ENCODE assay signal across 10 mouse cellular contexts in genomic region chr2:45246061-45246945, GRCm38 (mm10).
A peak's percentile ranks its signal among the peaks of the same experiment; 100 is the strongest.
DNase-seq lines count a peak whose midpoint lies in the region; ATAC-seq and TF ChIP-seq lines count a peak whose summit lies in the region.
"Had no signal": no experiment of that assay in that cellular context is flagged by ENCODE, and none has a peak within 500 bp of the region (broad histone marks: within the 10 kb centered on the region; RNA-seq: fewer than 3 reads in every experiment).

No protein-coding gene starts in this region.

- TF ChIP-seq CTCF in lung, adult 2 months (IDR thresholded peaks at IDR 0.05; ENCODE audit: insufficient read depth, low read length), result no peak

- no peaks in the 10 kb centered on the region for H3K9me3 ChIP-seq in lung, embryonic 16.5 days (ENCODE audit: control insufficient read depth, low read length)
- H3K9me3 ChIP-seq: kidney, embryonic 15.5 days had no signal

- H3K4me3 ChIP-seq in lung, adult 2 months (replicated peaks; ENCODE audit: extremely low read depth, low read depth, low read length), result no peak overlapping the region
- H3K4me3 ChIP-seq in lung, embryonic 16.5 days (ENCODE audit: low read length), result no peak overlapping the region
- H3K4me3 ChIP-seq: kidney, embryonic 15.5 days had no signal

- no peak overlapping the region; the same call in 1 of the 2 replicates for H3K9ac ChIP-seq in lung, embryonic 16.5 days (ENCODE audit: low read length)
- H3K9ac ChIP-seq: kidney, embryonic 15.5 days had no signal

- no peaks in the 10 kb centered on the region for H3K27me3 ChIP-seq in lung, embryonic 16.5 days (ENCODE audit: control insufficient read depth, insufficient read depth, low read depth, low read length)
- H3K27me3 ChIP-seq in splenic B cell, adult 2 months (ENCODE audit: control insufficient read depth, insufficient read depth, low read length, poor library complexity, severe bottlenecking), result no peaks in the 10 kb centered on the region
- H3K27me3 ChIP-seq: kidney, embryonic 15.5 days had no signal

- peak; percentile 91 for ATAC-seq in lung, embryonic 16.5 days (ENCODE audit: low read depth)

- no peak for TF ChIP-seq POLR2A in lung, adult 2 months (IDR thresholded peaks at IDR 0.05; ENCODE audit: borderline replicate concordance, extremely low read depth, low read depth, low read length)

- peak; percentile 14 to 39 for DNase-seq in lung, adult 18-20 months
- no peak for DNase-seq in lung, adult 2 months
- DNase-seq in frontal cortex, postnatal 10 days (ENCODE audit: low spot score in 2 of 2), result peak; percentile 21 to 29
- DNase-seq in splenic B cell, adult 2 months (ENCODE audit: low read depth, low spot score), result peak; percentile 50
- DNase-seq in kidney, adult 9 months, result no peak
- no peak for DNase-seq in c-Kit-positive CD71-positive TER-119-positive erythroid progenitor cells, embryonic 14.5 days (ENCODE audit: low spot score)
- DNase-seq: gastrocnemius, postnatal 36 days; thymus, postnatal 36 days had no signal

- H3K4me2 ChIP-seq in lung, embryonic 16.5 days (ENCODE audit: low read depth, low read length), result 0 out of 2 replicates have a peak overlapping the region, but pooled peaks have one; percentile 16
- H3K4me2 ChIP-seq: kidney, embryonic 15.5 days had no signal

- H3K4me1 ChIP-seq in lung, adult 2 months (ENCODE audit: control insufficient read depth, insufficient read depth, low read length), result peaks cover 7% of the 10 kb centered on the region
- H3K4me1 ChIP-seq in lung, embryonic 16.5 days (replicated peaks; ENCODE audit: control insufficient read depth, insufficient read depth, low read length), result peaks cover 17% of the 10 kb centered on the region
- H3K4me1 ChIP-seq: kidney, embryonic 15.5 days had no signal

- H3K36me3 ChIP-seq in lung, embryonic 16.5 days (ENCODE audit: control insufficient read depth, insufficient read depth, low read length), result no peaks in the 10 kb centered on the region
- no peaks in the 10 kb centered on the region for H3K36me3 ChIP-seq in splenic B cell, adult 2 months (ENCODE audit: control insufficient read depth, insufficient read depth, low read length, poor library complexity, severe bottlenecking)
- H3K36me3 ChIP-seq: kidney, embryonic 15.5 days had no signal

- 51% methylated on average over 10 of the region's 10 CpGs for WGBS in lung, adult 2 months
- WGBS in lung, embryonic 16.5 days, result 44% methylated on average over 10 of the region's 10 CpGs

- H3K27ac ChIP-seq in lung, embryonic 16.5 days (ENCODE audit: low read length), result peak overlapping the region; percentile 85
- H3K27ac ChIP-seq: kidney, embryonic 15.5 days had no signal

Comparison
In these comparisons a context has a peak if more than half of its experiments do, and no peak if none do; other contexts are left out.
1. DNase-seq: peak in lung, adult 18-20 months (2 of 2), frontal cortex, postnatal 10 days (2 of 2) and splenic B cell, adult 2 months (single experiment); none in lung, adult 2 months (single experiment), kidney, adult 9 months (single experiment) and c-Kit-positive CD71-positive TER-119-positive erythroid progenitor cells, embryonic 14.5 days (single experiment).